Mouse (Mus musculus): Measurements from ENCODE around the gene Hnrnpul2. TPM values are rescaled to one million over a fixed set of nuclear protein-coding genes. Genes with fewer than 3 reads are reported as not detected.

Hnrnpul2 gene
- total RNA-seq, 1 experiment from 2014 or later, result 104 TPM

Other genes starting within 250 kb of the Hnrnpul2 start
- gene Slc22a8, start 228.8 kb upstream of the Hnrnpul2 start, total RNA-seq (2023), result not detected
- gene Slc22a6, start 202.0 kb upstream of the Hnrnpul2 start, total RNA-seq (2023), result not detected
- gene Chrm1, start 156.2 kb upstream of the Hnrnpul2 start, total RNA-seq (2023), result not detected
- 174 TPM for gene Slc3a2, start 96.6 kb upstream of the Hnrnpul2 start, total RNA-seq (2023)
- 92.0 TPM for gene Wdr74, start 84.2 kb upstream of the Hnrnpul2 start, total RNA-seq (2023)
- 7.7 TPM for gene 1700092M07Rik, start 79.3 kb upstream of the Hnrnpul2 start, total RNA-seq (2023)
- 251 TPM for gene Stx5a, start 78.6 kb upstream of the Hnrnpul2 start, total RNA-seq (2023)
- 533 TPM for gene Nxf1, start 62.9 kb upstream of the Hnrnpul2 start, total RNA-seq (2023)
- gene Tmem223, start 49.0 kb upstream of the Hnrnpul2 start, total RNA-seq (2023), result 39.0 TPM
- 68.8 TPM for gene Tmem179b, start 45.5 kb upstream of the Hnrnpul2 start, total RNA-seq (2023)
- 10.7 TPM for gene Taf6l, start 33.6 kb upstream of the Hnrnpul2 start, total RNA-seq (2023)
- gene Polr2g, start 21.4 kb upstream of the Hnrnpul2 start, total RNA-seq (2023), result 62.8 TPM
- gene Zbtb3, start 17.5 kb upstream of the Hnrnpul2 start, total RNA-seq (2023), result 0.77 TPM
- gene Ttc9c, start 677 bp upstream of the Hnrnpul2 start, total RNA-seq (2023), result 25.7 TPM
- 8.5 TPM for gene AC129217.1, start 9.8 kb downstream of the Hnrnpul2 start, total RNA-seq (2023)
- gene Bscl2, start 17.5 kb downstream of the Hnrnpul2 start, total RNA-seq (2023), result 39.8 TPM
- gene Gng3, start 19.2 kb downstream of the Hnrnpul2 start, total RNA-seq (2023), result not detected
- gene Lrrn4cl, start 30.8 kb downstream of the Hnrnpul2 start, total RNA-seq (2023), result 1.0 TPM
- gene Ubxn1, start 51.5 kb downstream of the Hnrnpul2 start, total RNA-seq (2023), result 118 TPM
- 36.8 TPM for gene Uqcc3, start 60.9 kb downstream of the Hnrnpul2 start, total RNA-seq (2023)
- 15.5 TPM for gene Lbhd1, start 63.7 kb downstream of the Hnrnpul2 start, total RNA-seq (2023)
- not detected for gene Gm49403, start 63.9 kb downstream of the Hnrnpul2 start, total RNA-seq (2023)
- gene 1810009A15Rik, start 68.8 kb downstream of the Hnrnpul2 start, total RNA-seq (2023), result 28.3 TPM
- gene Gm49416, start 68.9 kb downstream of the Hnrnpul2 start, total RNA-seq (2023), result not detected
- gene Ints5, start 73.0 kb downstream of the Hnrnpul2 start, total RNA-seq (2023), result 21.0 TPM
- 133 TPM for gene Ganab, start 78.1 kb downstream of the Hnrnpul2 start, total RNA-seq (2023)
- gene B3gat3, start 100.4 kb downstream of the Hnrnpul2 start, total RNA-seq (2023), result 47.9 TPM
- gene Rom1, start 109.3 kb downstream of the Hnrnpul2 start, total RNA-seq (2023), result 4.2 TPM
- 81.1 TPM for gene Eml3, start 109.5 kb downstream of the Hnrnpul2 start, total RNA-seq (2023)
- gene Mta2, start 121.9 kb downstream of the Hnrnpul2 start, total RNA-seq (2023), result 190 TPM
- 37.9 TPM for gene Tut1, start 133.8 kb downstream of the Hnrnpul2 start, total RNA-seq (2023)
- 593 TPM for gene Eef1g, start 147.0 kb downstream of the Hnrnpul2 start, total RNA-seq (2023)
- gene Ahnak, start 169.3 kb downstream of the Hnrnpul2 start, total RNA-seq (2023), result 73.0 TPM